Mouse (Mus musculus) CH12.LX (cell line): ENCODE data around the gene Tnfrsf19. TPM values are rescaled to one million over a fixed set of nuclear protein-coding genes. Genes with fewer than 3 reads are reported as not detected.

Source experiments
- DNase-seq: peaks from one replicate; pipeline ENCODE4 v3.0.0-alpha.2; 2013; ENCODE audit errors: extremely low read depth
- H3K27ac ChIP-seq: 2 replicates; pipeline ENCODE4 v1.5.1; 2012; ENCODE audit warnings: low read depth, mild to moderate bottlenecking, control low read depth, moderate library complexity; ENCODE audit not compliant: insufficient read depth
- H3K27me3 ChIP-seq: replicated peaks from 2 replicates; pipeline ENCODE3; 2012; ENCODE audit warnings: inconsistent platforms
- H3K36me3 ChIP-seq, 2 experiments: replicated peaks in 1 of 2; 2 replicates each; pipeline versions ENCODE3 to v1.6.1; 2012; ENCODE audit warnings: inconsistent platforms in 1 of 2, low read length in 1 of 2, mild to moderate bottlenecking in 1 of 2, mixed read lengths in 1 of 2, moderate library complexity in 1 of 2; ENCODE audit not compliant: control insufficient read depth in 1 of 2, insufficient read depth in 1 of 2
- H3K4me1 ChIP-seq, 2 experiments: 2 replicates each; pipeline ENCODE4 v1.6.1; 2012; ENCODE audit warnings: inconsistent platforms in 1 of 2, moderate library complexity in 1 of 2; ENCODE audit not compliant: insufficient read depth in 2 of 2, control insufficient read depth in 1 of 2
- H3K4me2 ChIP-seq: 2 replicates; pipeline ENCODE4 v1.6.1; 2012; ENCODE audit warnings: low read depth, mild to moderate bottlenecking, control low read depth; ENCODE audit not compliant: poor library complexity, insufficient read depth, severe bottlenecking
- H3K4me3 ChIP-seq, 3 experiments: fragments of 150-350 bp in 1 of 3; sonication (generic) in 1 of 3; replicated peaks in 1 of 3; 2 replicates each; pipeline versions ENCODE3 to v1.5.1; 2011 to 2012; ENCODE audit warnings: low read depth in 2 of 3, low read length in 2 of 3, mild to moderate bottlenecking in 2 of 3, moderate library complexity in 2 of 3, control low read depth in 1 of 3, improper control_type of control experiment in 1 of 3, inconsistent platforms in 1 of 3, mixed read lengths in 1 of 3; ENCODE audit not compliant: poor library complexity in 1 of 3
- H3K79me2 ChIP-seq: replicated peaks from 2 replicates; pipeline ENCODE4 v1.6.1; 2012; ENCODE audit warnings: mild to moderate bottlenecking, moderate library complexity; ENCODE audit not compliant: control insufficient read depth, poor library complexity, insufficient read depth, severe bottlenecking; ENCODE audit errors: extremely low read depth
- H3K9ac ChIP-seq: 2 replicates; pipeline ENCODE4 v1.6.1; 2012; ENCODE audit warnings: low read depth, mild to moderate bottlenecking, control low read depth, moderate library complexity; ENCODE audit not compliant: insufficient read depth
- H3K9me3 ChIP-seq: replicated peaks from 2 replicates; pipeline ENCODE3; 2012; ENCODE audit warnings: low read length, inconsistent platforms, mixed read lengths
- CHD2 ChIP-seq: IDR thresholded peaks from 2 replicates; pipeline ENCODE4 v1.6.1; 2011; ENCODE audit warnings: low read length, improper control_type of control experiment
- CTCF ChIP-seq, 2 experiments: IDR thresholded peaks in 1 of 2; conservative IDR thresholded peaks in 1 of 2; 2 replicates each; pipeline ENCODE4 v1.5.1; 2011 to 2012; ENCODE audit warnings: low read depth in 2 of 2, low read length in 2 of 2, improper control_type of control experiment in 1 of 2, inconsistent platforms in 1 of 2, mild to moderate bottlenecking in 1 of 2, moderate library complexity in 1 of 2
- E2F4 ChIP-seq: IDR thresholded peaks from 2 replicates; pipeline ENCODE4 v1.6.1; 2011; ENCODE audit warnings: low read depth, low read length, improper control_type of control experiment; ENCODE audit not compliant: insufficient replicate concordance
- ETS1 ChIP-seq: conservative IDR thresholded peaks from 2 replicates; pipeline ENCODE4 v1.6.1; 2012; ENCODE audit warnings: low read depth, mild to moderate bottlenecking, inconsistent platforms, low read length, improper control_type of control experiment, moderate library complexity
- JUN ChIP-seq: IDR thresholded peaks from 2 replicates; pipeline ENCODE4 v1.6.1; 2011; ENCODE audit warnings: low read depth, mild to moderate bottlenecking, low read length, improper control_type of control experiment, moderate library complexity; ENCODE audit not compliant: insufficient read depth
- MAFK ChIP-seq: IDR thresholded peaks from 2 replicates; pipeline ENCODE4 v1.6.1; 2011; ENCODE audit warnings: low read length, improper control_type of control experiment; ENCODE audit not compliant: insufficient replicate concordance
- MAX ChIP-seq: IDR thresholded peaks from 2 replicates; pipeline ENCODE4 v1.6.1; 2011; ENCODE audit warnings: low read length, improper control_type of control experiment
- MAZ ChIP-seq: IDR thresholded peaks from 2 replicates; pipeline ENCODE4 v1.6.1; 2012; ENCODE audit warnings: low read depth, mild to moderate bottlenecking, inconsistent platforms, low read length, improper control_type of control experiment, moderate library complexity
- MXI1 ChIP-seq: IDR thresholded peaks from 2 replicates; pipeline ENCODE4 v1.6.1; 2011; ENCODE audit warnings: mild to moderate bottlenecking, low read depth, low read length, improper control_type of control experiment
- MYC ChIP-seq: IDR thresholded peaks from 2 replicates; pipeline ENCODE4 v1.6.1; 2011; ENCODE audit warnings: low read depth, mild to moderate bottlenecking, improper control_type of control experiment, low read length
- NRF1 ChIP-seq: IDR thresholded peaks from 2 replicates; pipeline ENCODE4 v1.6.1; 2014; ENCODE audit warnings: low read depth, mild to moderate bottlenecking, inconsistent platforms, low read length, improper control_type of control experiment, moderate library complexity
- RAD21 ChIP-seq: IDR thresholded peaks from 2 replicates; pipeline ENCODE4 v1.6.1; 2011; ENCODE audit warnings: low read depth, mild to moderate bottlenecking, low read length, improper control_type of control experiment, moderate library complexity
- RCOR1 ChIP-seq: conservative IDR thresholded peaks from 2 replicates; pipeline ENCODE4 v1.6.1; 2012; ENCODE audit warnings: low read depth, mild to moderate bottlenecking, inconsistent platforms, low read length, improper control_type of control experiment
- SMC3 ChIP-seq: IDR thresholded peaks from 2 replicates; pipeline ENCODE4 v1.6.1; 2011; ENCODE audit warnings: low read depth, low read length, improper control_type of control experiment
- TBP ChIP-seq: conservative IDR thresholded peaks from 2 replicates; pipeline ENCODE4 v1.6.1; 2011; ENCODE audit warnings: low read depth, low read length, improper control_type of control experiment
- TCF12 ChIP-seq: IDR thresholded peaks from 2 replicates; pipeline ENCODE4 v1.6.1; 2014; ENCODE audit warnings: low read depth, mild to moderate bottlenecking, inconsistent platforms, low read length, improper control_type of control experiment
- UBTF ChIP-seq: IDR thresholded peaks from 2 replicates; pipeline ENCODE4 v1.6.1; 2012; ENCODE audit warnings: low read depth, mild to moderate bottlenecking, inconsistent platforms, low read length, improper control_type of control experiment, moderate library complexity
- USF1 ChIP-seq: IDR thresholded peaks from 2 replicates; pipeline ENCODE4 v1.6.1; 2014; ENCODE audit warnings: low read depth, mild to moderate bottlenecking, inconsistent platforms, low read length, improper control_type of control experiment
- USF2 ChIP-seq: conservative IDR thresholded peaks from 2 replicates; pipeline ENCODE4 v1.6.1; 2011; ENCODE audit warnings: low read depth, low read length, improper control_type of control experiment
- ZC3H11A ChIP-seq: IDR thresholded peaks from 2 replicates; pipeline ENCODE4 v1.6.1; 2012; ENCODE audit warnings: low read depth, mild to moderate bottlenecking, inconsistent platforms, low read length, improper control_type of control experiment
- ZKSCAN1 ChIP-seq: IDR thresholded peaks from 2 replicates; pipeline ENCODE4 v1.6.1; 2012; ENCODE audit warnings: low read depth, inconsistent platforms, low read length, improper control_type of control experiment, borderline replicate concordance
- ZNF384 ChIP-seq: IDR thresholded peaks from 2 replicates; pipeline ENCODE4 v1.6.1; 2012; ENCODE audit warnings: low read depth, low read length, improper control_type of control experiment, inconsistent platforms
- dilution Hi-C: fragments of 300-500 bp; cut with MboI; formaldehyde crosslinking; loops from 2 replicates; pipeline ENCODE4 v1.14.3; 2020; ENCODE audit warnings: low sequenced_read_pairs; ENCODE audit not compliant: extremely low pct_unique_long_range_greater_than_20kb, extremely low pct_ligation_motif_present
- in situ Hi-C: fragments of 300-500 bp; cut with MboI; formaldehyde crosslinking; loops from 3 replicates; pipeline ENCODE4 v1.14.3; 2019; ENCODE audit warnings: low sequenced_read_pairs, low pct_ligation_motif_present, low pct_unique_long_range_greater_than_20kb, mixed read lengths
- polyA plus RNA-seq: library from polyadenylated mRNA; unstranded; fragments of >175 nt; gene quantifications from 2 replicates; pipeline ENCODE4 v1.2.1, GENCODE M21; 2012; ENCODE audit warnings: low read depth; ENCODE audit not compliant: insufficient read length
- total RNA-seq, 2 experiments: library from RNA; depleted of rRNA; stranded (reverse); fragments of 300-350 nt in 1 of 2; fragments of >200 nt in 1 of 2; gene quantifications; 2 replicates each; pipeline ENCODE4 v1.2.3; 2012 to 2014

The Tnfrsf19 gene
- total and polyA plus RNA-seq, 3 experiments, result 4.4 to 6.5 (median 4.6) TPM

GRCm38 (mm10) chr14:61020968-61021367 lies 25.3 kb downstream of the Tnfrsf19 start:
- Histone ChIP-seq H3K79me2 (no peaks in the 10 kb centered on the region), H3K4me3 (no peak overlapping the region), H3K4me1 (0 out of 4 replicates have a peak, but pooled peaks cover 0 to 3% of the 10 kb centered on the region in 2 experiments), H3K27ac (no peak overlapping the region), H3K27me3 (no peaks in the 10 kb centered on the region), H3K9ac (no peak overlapping the region), H3K4me2 (no peak overlapping the region), H3K36me3 (no peaks in the 10 kb centered on the region), H3K9me3 (peaks cover 4% of the 10 kb centered on the region)
- in situ Hi-C loops (no loop called here), dilution Hi-C loops (no loop called here)
- TF ChIP-seq MAZ (no peak), USF1 (no peak), CTCF (conservative IDR thresholded peaks at IDR 0.05 in 1 of 2, IDR thresholded peaks at IDR 0.05 in 1 of 2; ENCODE audit: low read depth in 2 of 2, low read length in 2 of 2) (no peak), CHD2 (no peak), SMC3 (no peak), MYC (no peak), ZNF384 (no peak), MXI1 (no peak), ZC3H11A (no peak), RAD21 (no peak), RCOR1 (no peak), NRF1 (no peak), ZKSCAN1 (no peak), USF2 (no peak), TCF12 (no peak), E2F4 (no peak), JUN (no peak), ETS1 (no peak)
- DNase-seq, result no peak

- dilution Hi-C loops, result no loop called here
- Histone ChIP-seq H3K36me3 (no peaks in the 10 kb centered on the region), H3K27ac (no peak overlapping the region), H3K79me2 (no peaks in the 10 kb centered on the region), H3K9me3 (peaks cover 4% of the 10 kb centered on the region), H3K4me3 (no peak overlapping the region), H3K9ac (no peak overlapping the region), H3K4me2 (no peak overlapping the region), H3K27me3 (no peaks in the 10 kb centered on the region), H3K4me1 (0 out of 4 replicates have a peak, but pooled peaks cover 0 to 4% of the 10 kb centered on the region in 2 experiments)
- DNase-seq, result no peak
- in situ Hi-C loops, result no loop called here
- TF ChIP-seq MAX (no peak), ZC3H11A (no peak), SMC3 (no peak), TBP (no peak), USF2 (no peak), CTCF (conservative IDR thresholded peaks at IDR 0.05 in 1 of 2, IDR thresholded peaks at IDR 0.05 in 1 of 2; ENCODE audit: low read depth in 2 of 2, low read length in 2 of 2) (no peak), MXI1 (no peak), ZKSCAN1 (no peak), UBTF (no peak), MAZ (no peak), NRF1 (no peak), ZNF384 (no peak), USF1 (no peak), RAD21 (no peak), MAFK (no peak), CHD2 (no peak)
Observed at GRCm38 (mm10) chr14:61019880-61020279, 26.4 kb downstream of the Tnfrsf19 start.
